Mouse (Mus musculus) thymus, adult 2 months (tissue): ENCODE measurements around the gene Reep6.

Experiments used
- CTCF ChIP-seq: fragments of 200-500 bp; IDR thresholded peaks from 2 replicates; pipeline ENCODE4 v1.5.1; 2012; ENCODE audit warnings: mild to moderate bottlenecking, control low read depth, low read length, moderate library complexity, borderline replicate concordance; ENCODE audit not compliant: control insufficient read depth, poor library complexity, insufficient read depth; ENCODE audit errors: extremely low read depth
- POLR2A ChIP-seq: fragments of 200-500 bp; IDR thresholded peaks from 2 replicates; pipeline ENCODE4 v1.6.1; 2012; ENCODE audit warnings: mild to moderate bottlenecking, low read length, control low read depth, moderate library complexity; ENCODE audit not compliant: control insufficient read depth, poor library complexity, insufficient read depth; ENCODE audit errors: extremely low read depth

DNA sequence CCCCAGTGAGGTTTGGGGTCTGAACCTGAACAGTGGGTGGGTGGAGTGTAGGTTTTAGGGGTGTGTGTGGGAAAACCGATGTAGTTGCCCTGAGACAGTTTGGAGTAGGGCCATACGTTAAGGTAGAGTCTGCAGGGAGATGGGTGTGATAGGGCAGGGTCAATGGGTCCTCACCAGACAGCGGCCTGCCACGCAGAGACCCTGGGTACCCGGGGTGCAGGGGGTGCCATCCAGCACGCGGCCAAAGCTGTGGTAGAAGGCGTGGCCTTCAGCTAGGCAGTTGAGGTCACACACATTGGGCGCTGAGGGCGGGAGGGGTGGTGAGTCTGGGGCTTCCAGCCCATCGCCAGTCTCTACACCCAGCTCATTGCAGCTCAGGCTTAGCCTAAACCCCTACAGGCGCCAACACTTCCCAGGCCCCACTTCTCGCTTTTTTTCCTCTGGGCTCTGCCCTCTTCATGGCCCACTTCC lies 13.7 kb downstream of the Reep6 start:
- TF ChIP-seq CTCF: no peak
- no peak for TF ChIP-seq POLR2A
